Mouse (Mus musculus) liver, embryonic 15.5 days (tissue): Measurements from ENCODE around the gene Itga3. TPM values are rescaled to one million over a fixed set of nuclear protein-coding genes. Genes with fewer than 3 reads are reported as not detected.
"Not testable (repeated sequence)": the region's sequence is repeated elsewhere in the genome, so short reads cannot be mapped to it uniquely, and the experiment has no call there.

Source experiments
- ATAC-seq: fragments of 200-750 bp; cut with Nextera tagmentation; 2 replicates; pipeline ENCODE4 v1.8.0; 2017; ENCODE audit warnings: moderate number of reproducible peaks, mild to moderate bottlenecking, moderate library complexity; ENCODE audit not compliant: insufficient read depth
- H3K27ac ChIP-seq: fragments of 300-500 bp; sonication (generic); replicated peaks from 2 replicates; pipeline ENCODE4 v1.5.1; 2015; ENCODE audit warnings: mild to moderate bottlenecking, inconsistent platforms
- H3K27me3 ChIP-seq: fragments of 300-500 bp; sonication (generic); 2 replicates; pipeline ENCODE4 v1.6.1; 2015; ENCODE audit warnings: mild to moderate bottlenecking, inconsistent platforms
- H3K36me3 ChIP-seq: fragments of 300-500 bp; sonication (generic); replicated peaks from 2 replicates; pipeline ENCODE4 v1.6.1; 2015; ENCODE audit warnings: moderate library complexity, mild to moderate bottlenecking, inconsistent platforms
- H3K4me1 ChIP-seq: fragments of 300-500 bp; sonication (generic); replicated peaks from 2 replicates; pipeline ENCODE4 v1.6.1; 2015; ENCODE audit warnings: inconsistent platforms
- H3K4me2 ChIP-seq: fragments of 300-500 bp; sonication (generic); 2 replicates; pipeline ENCODE4 v1.6.1; 2015; ENCODE audit warnings: moderate library complexity, mild to moderate bottlenecking, inconsistent platforms
- H3K4me3 ChIP-seq: fragments of 300-500 bp; sonication (generic); replicated peaks from 2 replicates; pipeline ENCODE4 v1.5.1; 2015; ENCODE audit warnings: mild to moderate bottlenecking, inconsistent platforms
- H3K9ac ChIP-seq: fragments of 300-500 bp; sonication (generic); 2 replicates; pipeline ENCODE4 v1.6.1; 2015; ENCODE audit warnings: moderate library complexity, mild to moderate bottlenecking, inconsistent platforms
- H3K9me3 ChIP-seq: fragments of 300-500 bp; sonication (generic); replicated peaks from 2 replicates; pipeline ENCODE4 v1.6.1; 2016; ENCODE audit warnings: inconsistent platforms
- WGBS: fragments of 180-500 bp; shearing (Covaris S2); methylation state at CpG from one replicate; pipeline ENCODE4 v1.1.7; 2015; ENCODE audit warnings: mixed read lengths; ENCODE audit not compliant: insufficient replicate concordance; 5-methylcytosine and 5-hydroxymethylcytosine counted together
- polyA plus RNA-seq: library from polyadenylated mRNA; unstranded; fragments of >200 nt; fragmentation: Nextera tagmentation; extraction: Ambion mirVana; gene quantifications from 2 replicates; pipeline ENCODE4 v1.2.1, GENCODE M21; 2015

Gene Itga3
- polyA plus RNA-seq, 1 experiment from 2014 or later: 2.0 TPM

- peak overlapping the region; percentile 95 for H3K9ac ChIP-seq
- H3K4me1 ChIP-seq: peaks cover 79% of the 10 kb centered on the region
- peak overlapping the region; percentile 78 for H3K4me3 ChIP-seq
Measured at GRCm38 (mm10) chr11:95011416-95011815, 65.2 kb downstream of the Itga3 start.

GRCm38 (mm10) chr11:95010841-95011403 is 65.7 kb downstream of the Itga3 start:
- ATAC-seq, H3K9me3 ChIP-seq: not testable (repeated sequence)
- peak overlapping the region; percentile 100 for H3K27ac ChIP-seq
- peaks cover 79% of the 10 kb centered on the region for H3K4me1 ChIP-seq
- peak overlapping the region; percentile 89 for H3K4me2 ChIP-seq
- peaks cover 21% of the 10 kb centered on the region for H3K27me3 ChIP-seq
- WGBS: 16% methylated on average over 4 of the region's 4 CpGs
- peaks cover 28% of the 10 kb centered on the region for H3K36me3 ChIP-seq
- H3K9ac ChIP-seq: peak overlapping the region; percentile 95
- peak overlapping the region; percentile 78 for H3K4me3 ChIP-seq

More at GRCm38 (mm10) chr11:95011416-95011815, 65.2 kb downstream of the Itga3 start:
- Histone ChIP-seq H3K4me2 (peak overlapping the region; percentile 89), H3K27me3 (peaks cover 21% of the 10 kb centered on the region), H3K27ac (peak overlapping the region; percentile 100), H3K9me3 (no peaks in the 10 kb centered on the region), H3K36me3 (peaks cover 32% of the 10 kb centered on the region)
- WGBS: 9% methylated on average over 1 of the region's 1 CpGs
- ATAC-seq: no peak

DNA sequence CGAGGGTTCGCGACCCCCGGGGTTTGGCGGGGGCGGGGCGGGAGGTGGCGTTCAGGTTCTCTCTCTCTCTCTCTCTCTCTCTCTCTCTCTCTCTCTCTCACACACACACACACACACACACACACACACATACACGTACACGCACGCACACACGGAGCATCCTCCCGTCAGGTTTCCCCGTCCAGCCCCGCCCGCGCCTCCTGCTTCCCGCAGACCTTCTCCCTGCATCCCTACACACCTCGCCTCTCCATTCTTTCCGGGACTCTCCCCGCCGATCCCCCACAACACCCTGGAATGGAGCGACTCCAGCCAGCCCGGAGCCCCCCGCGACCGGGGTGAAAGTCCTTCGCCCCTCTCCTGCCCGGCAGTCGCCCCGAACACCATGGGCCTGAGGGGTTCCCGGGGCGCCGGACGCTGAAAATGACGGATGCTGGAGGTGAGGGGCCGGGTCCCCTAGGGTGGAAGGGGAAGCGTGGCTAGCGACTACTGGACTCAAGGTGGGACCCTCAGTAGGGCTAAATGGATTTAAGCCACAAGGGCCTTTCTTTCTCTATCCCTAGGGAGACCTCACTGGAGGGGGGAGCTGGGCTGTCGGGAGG is 66.4 kb downstream of the Itga3 start:
- H3K4me1 ChIP-seq: peaks cover 79% of the 10 kb centered on the region
- WGBS: 2% methylated on average over 37 of the region's 40 CpGs
- H3K4me3 ChIP-seq: peak overlapping the region; percentile 78
- H3K9me3 ChIP-seq: no peaks in the 10 kb centered on the region
- peaks cover 28% of the 10 kb centered on the region for H3K36me3 ChIP-seq
- H3K9ac ChIP-seq: peak overlapping the region; percentile 95
- peak overlapping the region; percentile 100 for H3K27ac ChIP-seq
- H3K27me3 ChIP-seq: peaks cover 21% of the 10 kb centered on the region
- peak overlapping the region; percentile 89 for H3K4me2 ChIP-seq
- no peak for ATAC-seq

DNA sequence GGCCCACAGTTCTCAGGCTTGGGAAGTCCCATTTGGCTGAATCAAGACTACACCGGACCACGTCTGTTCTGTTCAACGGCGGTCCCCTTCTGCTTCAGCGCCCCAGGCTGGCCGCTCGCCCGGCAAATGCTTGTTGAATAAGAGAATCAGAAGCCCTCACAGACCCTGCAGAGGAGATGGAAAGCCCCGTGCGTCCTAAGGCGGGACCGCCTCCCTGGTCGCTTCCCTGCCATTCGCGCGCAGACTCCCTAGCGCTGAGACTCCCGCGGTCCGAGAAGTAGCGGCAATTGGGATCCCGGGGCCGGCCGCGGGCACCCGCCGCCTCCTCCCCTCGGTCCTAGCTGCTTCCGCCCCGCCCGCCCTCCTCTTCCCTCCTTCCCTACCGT is 67.0 kb downstream of the Itga3 start, which contains the start of gene Samd14:
Samd14 (plus strand) TSS at position 251 of the 386 bp plus-strand sequence.
- Histone ChIP-seq H3K27ac (peak within 1 kb of the TSS; percentile 100), H3K4me3 (peak within 1 kb of the TSS; percentile 78), H3K4me1 (peaks cover 77% of the 10 kb centered on the region), H3K4me2 (peak within 1 kb of the TSS; percentile 89), H3K9me3 (no peaks in the 10 kb centered on the region), H3K36me3 (peaks cover 28% of the 10 kb centered on the region), H3K27me3 (peaks cover 21% of the 10 kb centered on the region), H3K9ac (peak within 1 kb of the TSS; percentile 95)
- ATAC-seq: peak; percentile 20
- WGBS: 0% methylated on average over 31 of the region's 32 CpGs

- peak overlapping the region; percentile 100 for H3K27ac ChIP-seq
- no peaks in the 10 kb centered on the region for H3K9me3 ChIP-seq
- WGBS: 26% methylated on average over 15 of the region's 15 CpGs
- H3K4me3 ChIP-seq: peak overlapping the region; percentile 78
- H3K4me1 ChIP-seq: peaks cover 77% of the 10 kb centered on the region
- H3K36me3 ChIP-seq: peaks cover 28% of the 10 kb centered on the region
- peaks cover 21% of the 10 kb centered on the region for H3K27me3 ChIP-seq
- H3K4me2 ChIP-seq: peak overlapping the region; percentile 89
- peak overlapping the region; percentile 95 for H3K9ac ChIP-seq
- ATAC-seq: no peak
Measured at GRCm38 (mm10) chr11:95008661-95009628, 67.7 kb downstream of the Itga3 start.

DNA sequence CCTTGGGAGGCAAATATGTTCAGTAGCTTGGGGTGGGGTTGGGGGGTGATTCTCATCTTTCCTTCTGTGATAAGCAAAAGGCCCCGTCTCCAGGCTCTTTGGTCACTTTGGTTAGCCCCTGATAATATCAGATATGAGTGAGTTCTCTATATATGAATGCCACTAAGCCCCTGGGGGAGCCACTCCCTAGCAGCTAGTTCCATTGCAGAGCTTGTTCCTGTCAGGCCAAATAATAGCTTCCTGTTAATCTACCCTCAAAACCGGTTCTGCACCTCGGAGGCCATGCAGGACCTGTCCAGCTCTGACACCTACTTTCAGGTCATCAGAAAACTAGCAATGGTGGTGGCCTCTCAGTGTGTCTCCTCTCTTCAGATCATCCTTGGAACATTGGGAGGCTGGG is 69.2 kb downstream of the Itga3 start:
- H3K4me1 ChIP-seq: peaks cover 77% of the 10 kb centered on the region
- H3K27ac ChIP-seq: peak overlapping the region; percentile 100
- H3K4me2 ChIP-seq: peak overlapping the region; percentile 88
- 10% methylated on average over 3 of the region's 3 CpGs for WGBS
- peaks cover 17% of the 10 kb centered on the region for H3K27me3 ChIP-seq
- no peaks in the 10 kb centered on the region for H3K9me3 ChIP-seq
- peaks cover 35% of the 10 kb centered on the region for H3K36me3 ChIP-seq
- H3K4me3 ChIP-seq: 0 out of 2 replicates have a peak overlapping the region, but pooled peaks have one; percentile 60
- ATAC-seq: no peak
- H3K9ac ChIP-seq: peak overlapping the region; percentile 51; the same call in 1 of the 2 replicates

GRCm38 (mm10) chr11:95006525-95007219 is 69.9 kb downstream of the Itga3 start:
- Histone ChIP-seq H3K9me3 (no peaks in the 10 kb centered on the region), H3K36me3 (peaks cover 42% of the 10 kb centered on the region), H3K4me2 (peak overlapping the region; percentile 88), H3K27ac (peak overlapping the region; percentile 100), H3K4me1 (peaks cover 77% of the 10 kb centered on the region), H3K27me3 (peaks cover 12% of the 10 kb centered on the region), H3K4me3 (peak overlapping the region; percentile 60), H3K9ac (peak overlapping the region; percentile 51)
- ATAC-seq: peak; percentile 42
- WGBS: 1% methylated on average over 27 of the region's 27 CpGs

DNA sequence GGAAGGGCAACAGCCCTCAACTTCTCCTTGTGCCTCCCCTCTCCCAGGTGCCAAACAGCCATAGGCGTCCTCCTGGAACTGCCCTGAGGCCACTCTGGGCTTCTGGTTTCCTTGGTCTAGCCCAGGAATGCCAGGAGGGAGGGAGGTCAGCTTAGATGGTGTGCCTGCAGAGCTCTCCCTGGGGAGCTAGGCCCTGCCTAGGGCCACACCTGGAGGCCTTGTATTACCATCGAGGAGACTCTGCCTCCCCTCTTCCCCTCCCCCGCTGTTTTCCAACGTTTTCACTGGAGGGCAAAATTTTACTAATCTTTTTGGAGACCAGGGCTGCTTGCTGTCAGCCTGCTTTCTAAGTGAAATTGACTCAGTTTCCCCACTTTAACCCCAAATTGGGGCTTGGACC is 70.6 kb downstream of the Itga3 start:
- Histone ChIP-seq H3K9ac (0 out of 2 replicates have a peak overlapping the region, but pooled peaks have one; percentile 21), H3K9me3 (no peaks in the 10 kb centered on the region), H3K4me2 (peak overlapping the region; percentile 88), H3K27ac (peak overlapping the region; percentile 100), H3K4me1 (peaks cover 80% of the 10 kb centered on the region), H3K27me3 (peaks cover 8% of the 10 kb centered on the region), H3K36me3 (peaks cover 47% of the 10 kb centered on the region), H3K4me3 (peak overlapping the region; percentile 60)
- no peak for ATAC-seq
- WGBS: 44% methylated on average over 4 of the region's 4 CpGs

DNA sequence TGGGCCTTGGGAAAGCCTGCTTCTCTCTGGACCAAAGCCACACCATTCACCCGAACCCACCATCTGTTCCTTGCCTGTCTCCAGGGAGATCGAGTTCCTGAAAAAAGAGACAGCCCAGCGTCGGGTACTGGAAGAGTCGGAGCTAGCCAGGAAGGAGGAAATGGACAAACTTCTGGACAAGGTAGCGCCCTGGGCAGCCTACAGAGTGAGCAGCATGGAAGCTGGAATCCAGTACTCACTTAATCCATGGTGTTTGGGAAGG is 71.7 kb downstream of the Itga3 start:
- 80% methylated on average over 6 of the region's 6 CpGs for WGBS
- H3K4me2 ChIP-seq: no peak overlapping the region
- H3K4me1 ChIP-seq: peaks cover 92% of the 10 kb centered on the region
- no peak overlapping the region for H3K4me3 ChIP-seq
- no peak for ATAC-seq
- 0 out of 2 replicates have a peak, but pooled peaks cover under 1% of the 10 kb centered on the region for H3K27me3 ChIP-seq
- 0 out of 2 replicates have a peak overlapping the region, but pooled peaks have one; percentile 7 for H3K27ac ChIP-seq
- no peak overlapping the region for H3K9ac ChIP-seq
- H3K9me3 ChIP-seq: no peaks in the 10 kb centered on the region
- H3K36me3 ChIP-seq: peaks cover 58% of the 10 kb centered on the region

DNA sequence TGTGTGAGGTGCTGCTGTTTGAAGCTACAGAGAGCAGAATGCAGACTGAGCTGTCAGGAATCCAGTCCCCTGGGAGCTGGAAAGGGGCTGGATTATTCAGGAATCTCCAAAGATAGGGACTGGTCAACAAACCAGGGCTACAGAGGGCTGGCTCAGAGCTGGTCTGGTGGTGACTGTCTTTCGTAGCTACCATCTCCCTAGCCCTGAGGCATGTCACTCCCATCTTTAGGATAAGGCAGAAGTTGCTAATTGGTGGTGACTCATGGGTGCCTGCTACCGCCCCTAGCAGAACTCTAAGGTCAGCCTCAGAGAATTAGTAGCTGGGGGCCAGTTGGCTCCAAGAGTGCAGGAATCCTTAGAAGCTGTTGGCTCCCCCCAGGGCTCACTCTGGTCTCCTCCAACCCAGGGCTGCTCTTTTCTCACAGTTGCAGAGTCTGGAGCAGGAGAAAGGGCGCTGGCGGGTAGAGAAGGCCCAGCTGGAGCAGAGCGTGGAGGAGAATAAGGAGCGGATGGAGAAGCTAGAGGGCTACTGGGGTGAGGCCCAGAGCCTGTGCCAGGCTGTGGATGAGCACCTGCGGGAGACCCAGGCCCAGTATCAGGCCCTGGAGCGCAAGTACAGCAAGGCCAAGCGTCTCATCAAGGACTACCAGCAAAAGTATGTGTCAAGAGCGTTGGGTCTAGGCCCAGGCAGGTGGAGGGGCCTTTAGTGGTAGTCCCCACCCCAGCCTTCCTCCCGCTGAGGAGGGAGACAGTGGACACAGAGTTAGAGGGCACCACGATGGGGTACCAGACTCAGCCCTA is 72.3 kb downstream of the Itga3 start:
- 83% methylated on average over 12 of the region's 12 CpGs for WGBS
- peaks cover 64% of the 10 kb centered on the region for H3K36me3 ChIP-seq

More for the DNA sequence above, 72.3 kb downstream of the Itga3 start:
- no peak for ATAC-seq
- Histone ChIP-seq H3K4me1 (peaks cover 95% of the 10 kb centered on the region), H3K4me3 (no peak overlapping the region), H3K27me3 (no peaks in the 10 kb centered on the region), H3K4me2 (no peak overlapping the region), H3K9me3 (no peaks in the 10 kb centered on the region), H3K9ac (no peak overlapping the region; the same call in 1 of the 2 replicates), H3K27ac (peak overlapping the region; percentile 62)
